Mouse (Mus musculus) telencephalon, adult 2 months (tissue): ENCODE data around the gene Lhpp.
A peak's percentile ranks its signal among the peaks of the same experiment; 100 is the strongest.

ENCODE experiments used
- DNase-seq: peaks from one replicate; pipeline ENCODE4 v3.0.0-alpha.2; 2011; ENCODE audit warnings: low read depth, low spot score

Lhpp gene

DNA sequence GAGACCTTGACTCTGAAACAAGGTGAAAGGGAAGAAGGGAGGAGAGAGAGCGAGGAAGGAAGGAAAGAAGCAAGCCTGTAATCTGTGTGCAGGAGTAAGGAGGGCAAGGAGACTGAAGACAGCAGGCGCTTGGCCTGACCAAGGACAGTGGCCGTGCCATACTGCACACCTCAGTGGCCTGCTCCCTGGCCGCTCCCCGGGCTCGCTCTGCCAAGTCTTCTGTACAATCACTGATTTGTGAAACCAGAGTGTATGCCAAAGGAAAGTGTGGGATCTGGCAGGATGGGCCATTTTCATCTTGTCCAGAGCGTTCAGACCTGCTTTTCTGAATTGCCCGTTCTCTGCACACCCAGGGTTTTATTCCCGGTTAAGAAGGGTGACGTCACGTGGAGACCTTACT, 70.9 kb downstream of the Lhpp start:
- DNase-seq, result no peak

DNA sequence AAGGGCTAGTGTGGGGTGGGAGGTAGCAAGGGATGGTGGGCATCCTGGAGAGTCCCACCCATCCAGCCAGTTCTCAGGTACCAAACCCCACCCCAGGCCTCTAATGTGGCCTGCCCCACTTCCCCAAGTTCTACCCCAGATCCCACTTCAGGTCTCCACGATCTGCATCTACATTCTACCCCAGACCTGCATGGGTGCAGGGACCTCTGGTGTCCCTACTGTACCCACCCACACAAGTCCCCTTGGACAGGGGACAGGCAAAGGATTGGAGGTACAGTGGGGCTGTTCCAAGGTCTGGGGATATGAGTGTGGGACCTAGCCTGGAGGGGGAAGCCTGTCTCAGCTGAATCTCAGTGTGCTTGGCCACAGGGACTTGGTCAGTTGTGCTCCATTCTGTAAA, 71.4 kb downstream of the Lhpp start:
- no peak for DNase-seq

DNA sequence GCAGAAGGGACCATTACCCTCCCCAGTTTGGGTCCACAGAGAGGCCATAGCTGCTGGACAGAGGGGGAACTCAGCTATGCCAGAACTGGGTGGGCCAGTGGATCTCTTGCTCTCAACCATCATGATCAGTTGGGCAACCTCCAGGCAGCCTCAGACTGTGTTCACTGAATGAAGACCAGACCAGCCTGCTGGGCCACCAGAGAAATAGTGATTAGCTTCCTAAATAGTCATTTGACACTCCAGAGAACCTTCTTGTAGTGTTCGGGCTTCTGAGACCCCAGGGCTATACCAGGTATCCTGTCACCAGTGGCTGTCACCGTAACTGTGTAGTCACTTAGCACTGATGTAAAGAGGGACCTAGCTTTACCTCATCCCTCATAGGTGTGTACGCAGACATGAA, 71.9 kb downstream of the Lhpp start:
- DNase-seq, result no peak

DNA sequence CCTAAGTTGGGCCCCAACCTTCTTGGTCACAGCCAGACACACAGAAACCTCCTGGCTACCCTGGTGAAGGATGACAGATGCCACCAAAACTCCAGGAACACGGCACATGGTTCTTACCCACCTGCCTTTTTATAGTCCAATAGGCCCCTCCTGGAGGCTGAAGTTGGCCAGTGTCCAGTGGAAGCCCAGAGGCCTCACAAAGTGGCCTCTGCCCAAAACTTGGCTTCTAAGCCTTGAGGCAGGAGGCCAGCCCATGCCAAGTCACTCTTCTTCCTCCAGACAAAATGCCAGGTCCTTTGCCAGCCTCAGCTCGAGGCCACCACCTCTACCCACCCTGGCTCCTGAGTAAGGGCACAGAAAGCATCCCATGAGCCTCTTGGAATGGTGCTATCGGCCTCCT, 72.5 kb downstream of the Lhpp start:
- DNase-seq, result no peak

DNA sequence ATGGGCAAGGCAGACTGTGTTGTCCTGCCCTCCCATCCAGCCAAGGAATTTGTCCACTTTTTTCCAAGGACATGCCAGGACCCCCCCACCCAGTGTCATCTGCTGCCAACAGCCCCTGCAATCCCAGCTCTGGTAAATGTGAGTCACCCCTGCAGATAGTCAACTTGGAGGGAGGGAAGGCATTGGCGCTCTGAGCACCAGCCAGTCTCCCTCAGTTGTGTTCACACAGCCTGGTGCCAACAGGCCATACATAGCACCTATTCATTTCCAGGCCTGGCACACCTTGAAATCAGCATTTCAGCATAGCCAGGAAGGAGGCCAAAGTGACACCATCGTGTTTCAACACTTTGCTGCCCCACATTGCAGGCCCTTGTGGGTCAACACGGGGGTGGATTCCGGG, 73.5 kb downstream of the Lhpp start:
- DNase-seq, result no peak

DNA sequence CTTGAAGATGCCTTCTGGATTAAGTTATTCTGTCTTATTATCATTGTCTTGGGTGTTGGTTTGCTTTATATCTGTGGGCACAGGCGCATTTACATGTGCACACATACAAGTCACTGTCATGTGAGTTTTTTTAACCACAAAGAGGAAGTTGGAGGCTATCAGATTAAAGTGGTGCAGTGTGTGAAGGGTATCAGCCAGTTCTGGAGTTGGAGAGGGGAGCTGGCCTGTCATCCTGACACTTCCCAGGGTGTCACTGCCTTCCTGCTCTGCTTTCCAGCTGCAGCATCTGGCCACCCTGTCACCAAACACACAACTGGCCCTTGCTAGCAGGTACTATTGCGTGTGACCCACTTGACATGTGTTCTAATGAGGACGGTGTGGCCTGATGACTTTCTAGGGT, 76.1 kb downstream of the Lhpp start:
- no peak for DNase-seq

DNA sequence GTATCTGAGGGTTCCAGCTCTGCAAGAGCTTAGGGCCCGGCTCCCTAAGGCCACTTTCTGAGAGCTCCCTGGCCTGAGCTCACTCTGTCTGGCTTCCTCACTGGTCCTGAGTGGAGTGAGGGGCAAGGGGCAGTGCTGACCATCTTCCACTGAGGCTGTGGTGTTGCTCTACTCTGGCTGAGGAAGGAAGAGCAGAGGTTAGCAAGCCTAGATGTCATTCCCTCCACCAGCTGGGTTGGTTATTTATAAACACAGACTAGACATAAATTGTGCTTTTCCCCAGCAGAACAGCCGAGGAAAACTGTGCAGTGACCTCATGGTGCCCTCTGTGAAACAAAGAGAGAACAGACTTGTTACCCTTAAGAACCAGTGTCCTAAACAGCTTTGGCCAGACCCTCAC, 77.5 kb downstream of the Lhpp start:
- no peak for DNase-seq

DNA sequence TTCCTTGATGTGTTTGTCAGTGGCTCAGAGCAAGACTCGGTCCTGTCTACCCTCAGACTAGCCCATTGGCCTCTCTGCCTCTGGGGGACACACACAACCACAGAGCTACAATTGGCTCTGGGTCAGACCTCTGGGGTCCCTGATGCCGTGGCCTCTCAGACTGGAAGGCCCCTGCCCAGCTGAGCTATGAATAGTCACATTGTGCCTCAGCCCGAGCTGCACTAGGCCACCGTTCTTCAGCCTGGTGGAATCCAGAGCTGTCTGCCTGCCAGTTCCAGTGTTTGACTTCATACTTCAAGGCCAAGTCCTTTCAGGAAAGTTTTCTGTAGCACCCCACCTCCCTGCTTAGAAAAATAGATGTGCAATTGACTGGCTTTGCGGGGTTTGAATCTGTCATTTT, 78.3 kb downstream of the Lhpp start:
- DNase-seq, result no peak

DNA sequence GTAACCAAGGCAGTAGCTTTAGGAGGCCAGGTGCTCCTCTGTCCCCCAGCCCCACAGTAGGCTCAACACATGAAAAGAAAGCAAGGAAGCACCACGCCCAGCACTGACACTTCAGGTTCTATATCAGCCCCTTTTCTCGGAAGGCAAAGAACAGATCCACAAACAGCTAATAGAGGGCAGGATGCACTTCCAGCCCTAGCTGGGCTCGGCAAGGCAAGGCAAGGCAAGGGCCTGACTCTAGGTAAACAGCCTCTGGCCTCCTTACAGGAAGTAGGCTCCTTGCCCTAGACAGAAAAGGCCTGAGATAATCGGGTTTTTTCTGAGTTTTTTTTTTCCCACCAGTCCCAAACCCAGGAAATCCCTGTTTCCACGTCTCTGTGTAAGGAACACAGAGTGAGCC, 79.3 kb downstream of the Lhpp start:
- DNase-seq, result no peak

DNA sequence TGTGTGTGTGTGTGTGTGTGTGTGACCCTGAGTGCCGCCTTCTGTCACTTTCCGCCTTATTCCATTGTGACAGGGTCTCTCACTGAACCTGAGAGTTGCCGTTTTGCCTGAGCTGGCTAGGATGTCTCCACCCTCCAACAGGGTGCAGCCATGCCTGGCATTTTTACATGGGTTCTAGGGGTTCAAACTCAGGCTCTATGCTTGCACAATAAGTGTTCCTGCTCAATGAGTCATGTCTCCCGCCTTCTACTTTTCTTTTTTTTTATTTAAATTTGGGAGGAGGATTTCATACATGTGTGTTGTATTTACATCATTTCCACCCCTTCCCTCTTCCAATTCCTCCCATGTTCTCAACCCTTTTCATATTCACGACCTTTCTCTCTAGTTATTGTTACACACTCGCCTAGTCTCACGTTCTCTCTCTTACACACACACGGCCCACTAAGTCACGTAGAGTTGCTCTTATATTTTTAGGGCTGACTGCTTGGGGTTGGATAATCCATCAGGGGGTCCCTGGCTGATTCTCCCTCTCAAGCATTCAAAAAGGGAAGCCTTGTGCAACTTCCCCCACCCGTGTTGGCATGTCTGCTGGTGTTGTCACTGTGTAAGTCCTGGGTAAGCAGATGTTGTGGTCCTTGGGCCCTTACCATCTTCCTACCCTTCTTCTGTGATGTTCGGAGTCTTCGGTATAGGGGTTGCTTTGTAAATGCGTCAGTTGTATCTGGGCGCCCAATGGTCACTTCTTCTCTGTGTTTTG, 80.5 kb downstream of the Lhpp start:
- DNase-seq, result no peak

DNA sequence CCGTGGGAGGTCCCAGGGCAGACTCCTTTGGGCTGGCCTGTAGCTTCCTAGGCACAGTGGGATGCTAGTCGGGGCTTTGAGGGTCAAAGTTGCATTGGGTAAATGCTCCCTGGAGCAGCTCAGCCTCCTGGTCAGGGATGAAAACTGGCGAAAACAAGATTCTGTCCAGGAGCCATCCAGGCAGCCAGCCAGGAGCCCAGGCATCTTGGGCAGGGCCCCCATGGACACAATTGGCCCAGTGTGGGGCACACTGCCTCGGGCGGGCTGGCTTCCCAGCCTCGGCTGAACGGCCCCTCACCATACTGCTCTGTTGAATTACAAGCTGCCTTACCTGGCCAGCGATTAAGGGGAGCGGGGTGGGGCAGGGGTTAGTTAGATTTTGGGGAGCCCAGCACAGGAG, 82.3 kb downstream of the Lhpp start:
- no peak for DNase-seq

DNA sequence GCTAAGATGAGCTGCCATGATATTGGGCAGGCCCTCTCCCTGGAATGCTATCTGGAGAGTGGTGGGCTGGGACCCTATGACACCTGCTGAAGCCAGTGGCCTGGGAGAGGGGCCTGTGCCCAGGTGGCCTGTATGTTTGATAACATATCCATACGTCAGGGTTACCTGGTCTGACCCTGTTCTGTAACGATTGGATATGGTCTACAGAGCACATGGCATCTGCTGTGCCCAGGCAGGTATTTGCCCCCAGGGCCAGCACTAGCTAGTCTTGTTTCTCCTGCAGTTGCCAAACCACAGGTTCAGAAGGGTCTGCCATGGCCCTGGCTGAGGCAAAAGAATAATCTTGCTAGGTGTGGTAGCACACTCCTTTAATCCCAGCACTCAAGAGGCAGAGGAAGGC, 83.1 kb downstream of the Lhpp start:
- DNase-seq, result no peak

DNA sequence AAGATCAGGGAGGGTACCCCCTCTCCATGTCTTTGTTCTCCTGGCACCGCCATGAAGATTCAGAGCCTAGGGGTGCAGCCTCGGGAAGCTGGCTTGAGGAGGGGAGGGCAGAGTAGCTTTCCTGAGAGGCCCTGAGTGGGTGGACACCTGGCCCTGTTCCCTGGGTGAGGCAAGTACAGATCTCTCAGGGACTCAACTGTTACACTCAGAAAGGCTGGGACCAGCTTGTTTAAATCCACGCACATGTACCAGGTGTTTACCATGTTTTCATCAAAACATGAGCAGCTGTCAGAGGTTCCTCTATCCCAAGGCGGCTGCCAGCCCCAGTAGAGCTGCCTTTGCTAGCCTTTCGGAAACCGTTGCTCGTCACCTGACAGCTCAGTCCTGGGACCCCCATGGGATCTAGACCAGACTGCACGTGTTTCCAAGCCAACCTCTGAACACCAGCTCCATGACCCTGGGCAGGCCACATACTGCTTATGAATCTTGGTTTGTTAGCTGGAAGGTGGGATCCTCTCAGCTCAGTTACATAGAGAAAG, 86.9 kb downstream of the Lhpp start:
- DNase-seq, result no peak

DNA sequence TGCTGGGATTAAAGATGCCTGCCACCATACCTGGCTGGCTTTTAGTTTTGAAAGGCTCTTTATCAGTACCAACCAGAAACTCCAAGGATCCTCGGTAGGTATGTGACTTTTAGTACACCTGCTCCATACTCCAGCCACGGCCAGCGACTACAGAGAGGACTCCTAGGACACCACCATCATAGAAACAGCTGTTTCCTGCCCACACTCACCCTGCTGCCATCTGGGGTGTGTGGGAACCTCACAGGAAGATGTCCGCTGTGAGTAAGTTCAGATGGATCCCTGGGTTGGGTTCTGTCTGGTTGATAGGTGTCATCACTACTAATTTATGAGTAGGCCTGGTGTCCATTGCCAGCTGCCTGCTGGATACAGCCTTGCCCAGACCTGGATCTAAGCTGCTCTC, 88.3 kb downstream of the Lhpp start:
- DNase-seq, result no peak

DNA sequence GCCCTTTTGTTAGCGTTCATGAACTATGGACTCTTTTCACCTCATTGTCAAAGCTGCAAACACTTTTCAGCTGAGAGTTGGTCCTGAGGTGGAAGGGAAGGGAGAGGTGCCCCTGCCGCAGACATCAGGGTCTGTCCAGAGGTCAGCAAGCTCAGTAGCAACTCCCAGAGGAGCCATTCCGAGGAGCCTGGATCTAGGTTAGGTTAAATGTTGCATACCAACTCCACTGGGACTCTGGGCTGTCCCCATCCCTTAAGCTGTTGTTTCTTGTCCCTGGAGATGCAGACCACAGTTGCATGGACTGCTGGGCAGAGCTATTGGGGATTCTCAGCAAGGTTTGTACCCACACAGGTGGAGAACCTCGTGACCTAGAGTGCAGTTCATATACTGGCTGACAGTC, 88.7 kb downstream of the Lhpp start:
- no peak for DNase-seq

DNA sequence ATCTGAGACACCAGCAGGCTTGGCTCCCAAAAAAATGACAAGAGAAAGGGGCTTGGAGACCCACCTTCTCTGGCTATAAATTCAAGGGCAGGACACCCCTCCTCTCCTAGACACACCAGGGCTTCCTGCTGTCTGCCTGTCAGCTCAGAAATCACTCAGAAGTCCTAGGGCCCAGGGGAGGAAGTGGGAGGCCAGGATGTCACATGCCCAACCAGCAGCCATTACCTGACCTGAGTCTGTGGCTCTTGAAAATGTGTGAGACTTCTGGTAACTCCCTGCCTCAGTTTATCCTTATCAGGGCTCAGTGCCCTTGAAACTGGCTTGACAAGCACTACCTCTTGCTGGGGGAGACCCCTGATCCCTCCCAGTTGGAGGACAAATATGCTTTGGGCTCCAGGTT, 89.2 kb downstream of the Lhpp start:
- no peak for DNase-seq

DNA sequence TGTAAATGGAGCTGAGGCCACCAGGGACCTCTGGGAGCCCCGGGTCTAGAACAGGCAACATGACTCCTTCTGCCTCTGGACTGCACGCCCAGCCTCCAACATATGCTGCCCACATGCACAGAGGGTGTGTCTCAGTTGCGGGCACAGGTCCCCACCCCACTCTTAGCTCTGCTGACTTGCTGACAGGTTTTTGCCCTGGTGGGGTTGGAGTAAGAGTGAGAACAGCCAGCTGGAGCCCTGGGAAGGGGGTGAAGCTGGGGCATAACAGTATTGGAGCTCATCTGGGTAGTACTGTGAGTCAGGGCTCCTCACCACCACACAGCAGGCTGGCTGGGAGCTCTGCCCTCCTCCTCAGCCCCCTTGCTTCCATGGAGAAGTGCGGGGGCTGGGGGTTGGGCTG, 89.7 kb downstream of the Lhpp start:
- no peak for DNase-seq

DNA sequence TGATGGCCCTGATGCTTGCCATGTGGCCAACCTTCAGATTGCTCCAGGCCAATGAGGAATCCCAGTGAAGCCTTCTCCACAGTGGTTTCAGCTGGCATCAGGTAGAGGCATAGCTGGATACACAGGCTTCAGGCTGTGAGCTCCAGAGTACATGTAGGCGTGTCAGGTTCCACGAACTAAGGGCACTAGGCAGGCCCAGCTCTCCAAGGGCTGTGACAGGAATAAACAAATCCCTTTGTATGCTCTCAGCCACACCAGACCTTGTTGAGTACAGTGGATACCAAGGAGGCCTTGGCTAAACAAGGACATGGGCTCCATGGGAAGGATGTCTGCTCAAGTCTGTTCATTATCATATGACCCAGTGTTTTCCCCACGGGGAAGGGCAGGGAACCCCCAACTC, 91.0 kb downstream of the Lhpp start:
- no peak for DNase-seq

DNA sequence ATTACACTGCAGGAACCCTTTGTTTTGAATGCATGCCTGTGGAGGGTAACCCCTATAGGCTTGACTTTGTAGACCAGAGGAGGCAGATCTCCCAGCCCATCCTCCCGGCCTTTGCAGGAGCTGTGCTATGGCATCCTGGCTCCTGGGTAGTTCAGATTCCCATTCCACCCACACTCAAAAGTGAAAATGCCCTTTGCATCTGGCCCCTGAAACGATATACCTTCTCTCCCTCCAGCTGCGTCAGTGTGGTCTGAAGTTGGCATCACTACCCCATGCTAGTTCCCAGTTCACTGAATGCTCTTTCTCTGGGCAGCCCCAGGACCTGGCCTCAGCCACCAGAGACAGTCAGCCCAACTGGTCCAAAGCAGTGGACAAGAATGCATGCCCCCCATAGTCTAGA, 91.6 kb downstream of the Lhpp start:
- no peak for DNase-seq

DNA sequence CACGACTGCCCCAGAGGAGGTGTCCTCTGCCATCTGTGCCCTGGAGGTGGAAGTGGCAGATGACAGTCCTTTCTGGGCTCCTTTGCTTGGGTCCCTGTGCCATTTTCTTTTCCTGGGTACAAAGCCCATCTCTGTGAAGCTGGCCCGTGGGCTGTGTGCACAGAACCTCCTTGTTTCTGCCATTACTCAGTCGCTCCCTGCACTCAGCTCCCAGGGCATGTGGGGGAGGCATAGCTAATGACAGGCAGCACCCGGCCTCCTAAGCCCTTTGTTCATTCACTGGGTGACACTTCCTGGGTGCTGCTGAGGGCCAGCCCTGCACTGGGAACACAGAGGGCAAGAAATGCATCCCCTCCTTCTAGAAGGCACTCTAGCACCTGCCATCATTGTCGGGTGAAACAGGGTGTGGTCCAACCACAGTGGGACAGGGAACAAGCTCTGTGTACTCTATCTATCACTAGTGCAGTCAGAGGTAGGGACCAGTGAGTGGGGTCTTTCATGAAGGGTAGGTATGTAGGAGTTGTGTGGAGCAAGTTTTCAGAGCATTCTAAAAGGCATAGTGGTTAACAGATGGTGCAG, 92.1 kb downstream of the Lhpp start:
- peak; percentile 56 for DNase-seq

DNA sequence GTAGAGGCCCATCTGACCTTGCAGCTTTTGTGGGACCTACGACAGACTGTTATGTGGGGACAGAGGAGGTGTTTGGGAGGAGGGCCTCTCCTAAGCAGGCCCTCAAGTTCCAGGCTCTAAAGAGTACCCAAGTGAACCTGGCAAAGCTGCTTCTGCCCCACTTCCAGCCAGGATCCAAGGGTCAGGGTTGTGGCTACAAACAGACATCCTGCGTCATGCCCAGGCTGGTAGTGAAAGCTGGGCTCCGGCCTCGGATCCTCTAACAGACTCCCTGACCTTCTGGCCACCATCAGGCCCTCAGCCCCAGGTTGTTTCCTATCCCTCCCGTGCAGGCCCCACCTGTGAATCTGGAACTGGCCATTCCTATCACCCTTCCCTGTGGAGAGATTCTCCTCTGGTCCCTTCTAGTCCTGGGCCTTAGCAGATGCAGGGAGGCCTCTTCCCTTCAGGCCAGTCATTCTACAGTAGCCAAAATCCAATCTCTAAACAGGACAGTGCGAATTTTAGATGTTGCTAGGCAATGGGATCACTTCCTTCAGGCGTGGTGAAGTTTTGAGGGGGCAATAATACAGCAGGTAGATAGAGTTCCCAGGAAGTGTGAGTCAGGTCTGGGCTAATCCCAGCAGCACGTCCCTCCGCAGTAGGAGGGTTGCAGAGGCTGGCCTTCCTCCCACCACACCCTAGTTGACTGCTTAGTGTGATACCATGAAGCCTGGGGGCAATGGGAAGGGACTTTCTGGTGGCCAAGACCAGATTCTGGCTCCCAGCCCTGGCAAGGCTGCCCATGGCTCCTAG, 93.3 kb downstream of the Lhpp start:
- DNase-seq, result no peak

DNA sequence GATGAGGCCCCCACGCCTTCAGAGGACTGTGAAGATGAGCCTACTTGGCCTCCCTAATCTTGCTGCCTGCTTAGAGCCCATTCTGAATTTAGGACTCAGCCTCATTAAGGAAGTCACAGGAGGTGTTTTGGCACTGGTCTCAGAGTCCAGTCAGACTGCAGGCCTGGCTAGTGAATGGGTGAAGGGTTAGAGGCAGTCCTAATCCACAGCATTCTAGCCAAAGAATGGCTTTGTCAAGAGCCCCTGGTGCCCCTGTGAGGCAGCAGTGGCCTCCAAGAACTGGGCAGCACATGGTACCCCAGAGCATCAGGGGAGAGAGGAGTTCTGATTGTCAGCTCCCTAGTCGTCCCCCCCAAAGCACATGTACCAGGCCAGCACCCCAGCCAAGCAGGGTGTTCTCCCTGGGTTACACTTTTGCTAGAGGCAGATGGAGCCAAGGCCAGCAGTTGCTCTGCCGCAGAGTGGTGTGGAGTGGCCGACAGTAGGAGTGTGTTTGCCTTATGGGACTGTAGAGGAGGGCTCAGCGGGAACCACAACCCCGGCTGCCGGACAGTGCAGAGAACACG, 94.0 kb downstream of the Lhpp start:
- no peak for DNase-seq
